Mouse (Mus musculus): Measurements from ENCODE around the gene Tpsg1.

The Tpsg1 gene

GRCm38 (mm10) chr17:25408302-25408999, 39.4 kb downstream of the Tpsg1 start:
- no peak for DNase-seq

- no peak for DNase-seq
Measured at GRCm38 (mm10) chr17:25409621-25410020, 40.5 kb downstream of the Tpsg1 start.

DNA sequence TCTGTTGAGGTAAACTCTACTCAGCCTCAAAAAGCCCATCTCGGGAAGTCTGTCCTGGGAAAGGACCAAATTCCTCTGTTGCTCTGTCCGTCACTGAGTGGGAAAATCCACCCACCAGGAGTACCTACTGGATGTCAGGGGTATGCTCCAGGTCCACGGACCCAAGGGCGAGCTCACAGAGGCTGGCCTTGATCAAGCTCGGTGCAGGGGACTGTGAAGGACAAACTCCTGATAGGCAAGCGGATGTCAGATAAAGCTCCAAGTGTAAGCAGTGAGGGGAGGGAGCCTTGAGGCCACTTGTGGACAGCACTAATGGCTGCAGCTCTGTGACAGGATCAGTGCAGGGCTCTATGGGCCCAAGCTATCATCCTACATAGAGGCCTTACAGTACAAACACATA, 41.1 kb downstream of the Tpsg1 start:
- DNase-seq, result no peak

DNA sequence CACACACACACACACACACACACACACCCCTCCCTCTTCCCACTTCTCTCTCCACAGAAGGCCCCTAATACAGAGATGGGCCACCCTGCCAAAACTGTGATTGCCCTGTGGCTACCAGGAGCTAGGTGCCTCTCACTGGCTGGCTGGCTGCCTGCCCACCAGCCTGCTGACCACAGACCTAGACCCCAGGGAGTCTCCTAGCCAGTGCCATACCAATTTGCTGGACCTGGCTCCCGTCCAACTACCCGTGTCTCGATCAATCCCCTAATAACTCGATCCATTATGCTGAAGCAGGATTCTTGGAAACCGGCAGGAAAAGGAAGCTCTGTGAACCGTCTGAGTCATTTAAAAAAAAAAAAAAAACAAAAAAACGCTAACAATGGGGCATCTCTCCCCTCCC, 41.7 kb downstream of the Tpsg1 start:
- DNase-seq, result no peak

DNA sequence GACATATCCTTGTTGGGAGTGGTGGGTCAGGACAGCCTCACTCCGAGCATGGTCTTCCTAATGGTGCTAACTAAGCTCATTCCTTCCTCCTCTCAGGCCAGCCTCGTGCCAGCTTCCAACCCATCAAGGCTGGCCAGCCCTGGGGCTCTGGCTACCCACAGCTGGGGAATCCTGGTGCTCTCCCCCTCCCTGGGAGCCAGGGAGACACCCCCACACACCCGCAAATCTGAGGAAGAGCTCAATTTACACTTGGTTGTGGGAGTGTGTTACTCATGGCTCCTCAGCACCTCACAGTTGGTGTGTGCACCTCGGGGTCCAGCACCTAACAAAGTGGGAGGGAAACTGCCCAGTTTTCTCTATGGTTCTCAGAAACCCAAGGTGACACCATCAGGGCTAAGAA, 42.2 kb downstream of the Tpsg1 start:
- DNase-seq, result no peak

DNA sequence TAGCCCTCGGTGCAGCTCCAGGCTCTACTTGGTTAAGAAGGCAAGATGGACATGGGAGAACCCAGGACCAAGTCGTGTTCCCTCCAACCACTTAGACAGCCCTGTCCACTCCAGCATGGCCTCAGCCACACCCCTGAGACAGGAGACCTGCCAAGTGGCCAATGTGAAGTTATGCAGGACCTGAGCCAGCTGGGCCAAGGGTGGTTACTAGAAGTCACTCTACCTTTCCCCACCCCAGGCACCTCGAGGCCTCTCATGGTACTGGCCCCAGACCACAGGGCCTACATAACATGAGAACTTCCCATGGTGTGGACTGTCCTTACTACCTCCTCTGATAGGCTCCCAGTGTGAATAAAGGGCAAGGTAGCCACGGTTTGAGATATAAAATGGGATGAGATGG, 45.1 kb downstream of the Tpsg1 start:
- peak; percentile 66 to 82 for DNase-seq

DNA sequence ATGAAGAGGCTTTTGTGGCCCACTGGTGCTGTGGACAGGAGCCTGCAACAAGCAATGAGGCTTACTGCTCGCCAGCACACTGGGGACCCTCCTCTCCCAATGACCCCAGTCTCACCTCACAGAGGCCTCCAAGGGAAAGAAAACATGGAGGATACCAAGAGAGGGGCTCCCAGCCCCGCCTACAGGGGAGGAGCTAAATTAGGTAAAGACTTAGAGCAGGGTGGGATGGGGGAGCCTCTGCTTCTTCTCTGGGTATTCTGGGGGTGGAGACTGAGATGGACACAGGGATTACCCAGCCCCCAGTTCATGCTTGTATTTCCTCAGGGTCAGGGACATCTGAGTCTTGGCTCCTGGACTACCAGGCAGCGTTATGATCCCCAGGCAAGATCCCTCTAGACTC, 45.8 kb downstream of the Tpsg1 start:
- no peak for DNase-seq

DNA sequence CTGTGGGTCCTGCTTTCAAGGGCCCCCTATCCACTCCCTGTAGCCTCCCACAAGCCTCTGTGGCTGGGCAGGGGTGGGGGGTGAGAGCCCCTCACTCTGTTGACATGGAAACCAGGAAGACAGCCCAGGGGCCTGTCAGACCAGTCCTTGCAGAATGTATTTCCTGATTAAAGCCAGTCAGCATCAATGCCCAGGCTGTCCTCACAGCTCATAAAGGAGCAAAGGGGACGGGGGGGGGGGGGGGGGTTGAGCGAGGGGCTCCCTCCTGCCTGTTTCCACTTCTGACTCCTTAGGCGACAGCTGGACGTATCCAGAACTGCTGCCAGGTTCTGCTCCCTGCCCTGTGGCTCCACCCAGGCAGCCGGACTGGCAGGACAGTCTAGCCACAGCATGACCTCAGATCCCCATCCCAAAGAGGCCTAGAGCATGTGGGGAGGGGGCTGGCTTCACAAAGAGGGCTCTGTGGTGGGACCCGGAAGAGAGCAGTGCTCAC, 46.4 kb downstream of the Tpsg1 start:
- DNase-seq, result no peak

GRCm38 (mm10) chr17:25416219-25416618, 47.1 kb downstream of the Tpsg1 start:
- no peak for DNase-seq

DNA sequence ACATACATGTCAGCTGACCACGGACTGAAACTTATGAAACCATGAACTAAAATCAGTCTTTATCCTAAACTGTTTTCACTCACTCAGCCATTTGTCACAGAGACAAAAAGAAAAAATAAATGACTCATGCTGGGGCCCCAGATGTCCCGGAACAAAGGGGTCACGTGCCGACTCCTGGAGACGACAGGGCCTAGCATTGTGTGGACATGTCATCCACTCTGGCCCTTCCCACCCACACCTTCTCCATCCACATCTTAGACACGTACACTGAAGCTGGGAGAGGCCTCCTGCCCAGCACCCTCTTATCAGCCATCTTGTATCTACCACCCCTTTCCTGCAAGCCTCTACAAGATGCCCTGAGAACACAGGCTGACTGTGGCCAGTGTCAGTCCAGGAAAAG, 48.9 kb downstream of the Tpsg1 start:
- no peak for DNase-seq

DNA sequence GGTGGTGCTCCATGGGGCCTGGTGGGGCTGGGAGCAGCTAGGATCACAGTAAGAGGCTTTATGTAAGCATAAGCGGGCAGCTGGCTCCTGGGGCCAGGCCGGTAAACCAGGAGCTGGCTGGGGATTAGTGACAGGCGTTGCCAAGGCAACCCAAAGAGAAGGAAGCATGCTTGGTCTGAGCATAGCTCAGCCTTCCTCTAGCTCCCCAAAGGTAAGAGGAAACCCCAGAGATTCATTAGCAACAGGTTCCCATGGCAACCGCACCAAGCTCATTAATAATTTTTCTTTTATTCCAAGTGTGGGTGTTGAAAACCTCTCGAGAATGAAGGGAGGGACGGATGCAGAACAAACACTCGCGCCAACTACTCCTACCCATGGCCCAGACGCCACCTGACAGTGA, 49.9 kb downstream of the Tpsg1 start:
- no peak for DNase-seq

DNA sequence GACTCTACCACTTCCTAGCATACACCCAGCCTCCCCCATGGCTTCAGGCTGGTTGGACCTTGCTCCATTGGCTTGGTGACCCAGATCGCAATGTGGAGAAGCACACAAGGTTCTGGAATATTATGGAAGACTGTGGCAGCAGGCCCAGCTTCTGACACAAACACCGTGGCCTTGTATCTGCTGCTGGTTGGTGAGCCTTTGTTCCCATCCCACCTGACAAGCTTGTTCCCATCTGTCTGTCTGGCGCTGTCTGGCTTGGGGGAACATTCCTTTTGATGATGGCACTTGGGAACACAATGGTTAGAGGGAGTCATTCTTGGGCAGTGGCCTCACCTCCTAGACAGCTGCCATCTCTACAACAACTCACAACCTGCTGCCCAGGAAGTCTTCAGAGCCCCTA, 51.9 kb downstream of the Tpsg1 start:
- DNase-seq, result peak in 1 of 2 experiments; percentile 17
